Mouse (Mus musculus): ENCODE measurements around the gene Gm7929. TPM values are rescaled to one million over a fixed set of nuclear protein-coding genes. Genes with fewer than 3 reads are reported as not detected.

The Gm7929 gene
- polyA plus RNA-seq (2021; fragmentation: Nextera tagmentation) = not detected in 2 replicates
- long read RNA-seq, experiment 1 = 0 reads
- long read RNA-seq, experiment 2 = 0 reads

GRCm38 (mm10) chr14:41750514-41750913, at the start of gene Gm7929:
Gene Gm7929 (minus strand): TSS chr14:41750614.

GRCm38 (mm10) chr14:41772341-41772740, 21.9 kb upstream of the Gm7929 start, which contains the start of gene Gm47189:
Gene Gm47189 (minus strand): TSS chr14:41772441.

DNA sequence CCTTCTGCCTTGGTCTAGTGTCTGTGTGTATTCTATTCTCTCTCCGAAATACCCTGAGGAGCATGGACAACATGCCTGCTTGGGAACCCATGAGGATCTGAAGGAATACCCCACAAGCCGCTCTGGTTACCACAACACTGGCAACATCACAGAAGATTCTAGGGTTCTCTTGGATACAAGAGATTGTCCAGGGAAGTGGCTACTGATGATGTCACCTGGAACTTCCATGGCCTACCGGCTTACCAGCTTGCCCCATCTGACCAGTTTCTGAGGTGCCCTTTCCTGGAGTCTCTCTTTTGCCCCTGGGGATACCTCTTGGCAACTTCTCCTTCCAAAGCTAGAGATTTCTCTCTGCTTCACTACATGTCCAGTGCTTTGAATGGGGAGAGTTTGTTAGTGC, 48.6 kb downstream of the Gm7929 start, which contains the start of gene Gm8068:
Gene Gm8068 (minus strand): TSS at position 101 of the 400 bp plus-strand sequence.

Other genes with a start within 250 kb of the Gm7929 start
- not detected in 2 replicates for gene Gm7970, start 195.0 kb downstream of the Gm7929 start, polyA plus RNA-seq (2021; fragmentation: Nextera tagmentation)
- gene 1700049E17Rik2, start 177.4 kb downstream of the Gm7929 start, polyA plus RNA-seq (2021; fragmentation: Nextera tagmentation) = not detected in 2 replicates
- gene Gm3072, start 126.0 kb downstream of the Gm7929 start, polyA plus RNA-seq (2021; fragmentation: Nextera tagmentation) = not detected in 2 replicates
- not detected in 2 replicates for gene Gm3676, start 104.1 kb downstream of the Gm7929 start, polyA plus RNA-seq (2021; fragmentation: Nextera tagmentation)
- gene Gm8068, start 48.7 kb downstream of the Gm7929 start, polyA plus RNA-seq (2021; fragmentation: Nextera tagmentation) = not detected in 2 replicates
- gene Gm47189, start 21.8 kb upstream of the Gm7929 start, polyA plus RNA-seq (2021; fragmentation: Nextera tagmentation) = not detected in 2 replicates
- gene Gm7980, start 156.7 kb upstream of the Gm7929 start, polyA plus RNA-seq (2021; fragmentation: Nextera tagmentation) = not detected in 2 replicates
- not detected in 2 replicates for gene 1700049E17Rik1, start 174.3 kb upstream of the Gm7929 start, polyA plus RNA-seq (2021; fragmentation: Nextera tagmentation)
- gene 1700024B05Rik, start 193.4 kb upstream of the Gm7929 start, polyA plus RNA-seq (2021; fragmentation: Nextera tagmentation) = not detected in 2 replicates
- not detected in 2 replicates for gene Gm6401, start 217.3 kb upstream of the Gm7929 start, polyA plus RNA-seq (2021; fragmentation: Nextera tagmentation)
- not detected in 2 replicates for gene Gm3543, start 232.7 kb upstream of the Gm7929 start, polyA plus RNA-seq (2021; fragmentation: Nextera tagmentation)